Mouse (Mus musculus) stomach, adult 2 months (tissue): Measurements from ENCODE around the gene Sh3d21. TPM values are rescaled to one million over a fixed set of nuclear protein-coding genes. Genes with fewer than 3 reads are reported as not detected.

Experiments
- polyA plus RNA-seq: library from polyadenylated mRNA; depleted of rRNA; stranded (reverse); fragments of >200 nt; gene quantifications from 2 replicates; pipeline ENCODE4 v1.2.3, GENCODE M21; 2012; rRNA removed

The Sh3d21 gene
- polyA plus RNA-seq = 2.1 and 4.1 TPM in 2 replicates

DNA sequence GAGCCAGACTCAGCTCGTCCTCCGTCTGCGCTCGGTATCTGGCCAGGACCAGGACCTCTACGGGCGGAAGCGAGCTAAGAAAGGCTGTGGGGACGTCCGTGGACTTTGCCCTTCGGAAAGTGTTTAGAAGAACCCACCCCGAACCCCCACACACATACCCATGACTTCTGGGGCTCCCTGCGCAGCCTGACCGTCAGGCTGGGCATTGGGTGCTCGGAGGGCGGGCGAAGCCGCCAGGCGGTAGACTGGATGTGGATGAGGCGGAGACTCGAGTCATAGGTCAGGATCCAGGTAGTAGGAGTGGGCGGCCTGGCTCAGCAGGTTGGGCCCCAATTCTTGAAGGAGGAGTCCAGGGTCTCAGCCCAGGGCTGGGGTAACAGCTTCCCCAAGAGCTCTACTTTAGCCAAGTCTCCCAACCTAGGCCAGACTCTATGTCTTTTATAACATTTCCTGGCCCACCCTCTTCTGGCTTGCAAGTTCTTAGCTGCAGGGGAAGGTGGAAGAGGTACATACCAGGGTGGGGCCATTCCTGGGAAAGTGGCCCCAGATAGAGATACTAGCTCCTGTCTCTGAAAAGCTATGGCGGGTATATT is at the start of gene Sh3d21:
Gene Sh3d21, minus strand, starts transcription at position 425 of the 593 bp plus-strand sequence.

DNA sequence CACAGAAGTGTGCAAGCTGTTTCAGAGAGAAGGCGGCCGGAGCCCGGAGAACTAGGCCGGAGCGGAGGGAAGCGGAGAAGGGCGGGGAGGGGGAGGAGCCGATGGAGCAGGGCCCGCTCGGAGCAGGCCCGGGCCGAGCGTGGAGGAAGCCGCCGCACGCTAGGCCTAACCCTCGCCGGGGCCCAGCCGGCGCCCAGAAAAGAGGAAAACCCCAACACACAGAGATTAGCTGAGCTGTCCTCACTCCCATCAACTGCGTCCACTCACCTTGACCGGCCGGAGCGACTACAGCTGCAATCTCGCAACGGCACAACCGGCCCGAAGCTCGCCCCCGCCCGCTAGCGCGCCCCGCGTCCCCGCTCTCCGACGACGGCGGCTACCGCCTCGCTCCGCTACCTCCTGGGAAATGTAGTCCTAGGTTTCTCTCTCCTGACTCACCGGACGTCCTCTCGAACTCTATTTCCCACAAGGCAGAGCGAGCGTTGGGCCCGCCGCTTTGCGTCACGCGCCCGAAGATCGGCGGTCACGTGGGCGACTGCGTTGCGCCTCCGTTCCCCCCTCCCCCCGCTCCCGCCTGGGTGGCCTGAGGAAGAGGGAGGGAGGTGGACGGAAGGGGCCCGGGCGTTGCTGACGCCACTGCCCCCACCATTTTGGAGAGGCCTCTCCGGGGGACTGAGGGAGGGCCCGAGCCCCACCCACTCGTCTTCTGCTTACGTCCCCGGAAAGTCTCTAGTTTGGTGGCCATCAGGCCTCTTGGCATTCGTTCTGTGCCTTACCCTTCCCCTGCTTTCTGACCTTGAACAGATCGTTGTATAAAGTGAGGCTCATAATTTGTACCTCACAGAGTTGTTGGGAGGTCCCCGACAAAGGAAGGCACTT is 39.3 kb upstream of the Sh3d21 start, which contains the start of gene Thrap3:
Gene Thrap3, minus strand, starts transcription at position 458 of the 879 bp plus-strand sequence.

DNA sequence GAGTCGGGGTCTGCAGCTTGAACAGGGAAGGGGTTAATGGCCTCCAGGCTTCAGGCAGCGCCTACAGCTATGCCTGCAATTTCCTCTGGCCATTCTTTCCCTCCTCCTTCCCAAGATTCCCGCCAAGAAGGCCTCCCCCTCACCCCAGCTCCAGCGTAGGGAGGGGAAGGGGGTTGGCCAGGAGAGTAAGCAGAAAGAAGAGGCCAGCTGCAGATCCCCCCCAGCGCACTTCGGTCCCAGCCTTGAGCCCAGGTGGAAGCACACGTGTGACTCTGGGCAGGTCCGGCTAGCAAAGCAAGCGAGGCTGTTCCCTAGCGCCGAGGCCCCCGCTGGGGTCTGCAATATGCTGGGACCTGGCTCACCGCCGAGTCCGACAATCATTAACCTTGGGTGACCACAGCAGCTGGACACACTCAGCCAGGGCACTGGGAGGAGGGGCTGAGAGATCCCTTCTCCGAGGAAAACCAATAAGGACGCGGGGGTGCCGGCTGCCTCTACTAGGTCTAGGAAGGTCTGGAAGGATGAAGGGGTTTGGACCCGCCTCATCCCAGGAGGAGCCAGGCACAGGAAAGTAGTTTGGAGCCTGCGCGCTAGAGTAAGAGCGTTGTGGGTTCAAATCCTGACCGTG is 15.6 kb downstream of the Sh3d21 start, which contains the start of gene Eva1b:
Gene Eva1b, plus strand, starts transcription at position 212 of the 628 bp plus-strand sequence.

DNA sequence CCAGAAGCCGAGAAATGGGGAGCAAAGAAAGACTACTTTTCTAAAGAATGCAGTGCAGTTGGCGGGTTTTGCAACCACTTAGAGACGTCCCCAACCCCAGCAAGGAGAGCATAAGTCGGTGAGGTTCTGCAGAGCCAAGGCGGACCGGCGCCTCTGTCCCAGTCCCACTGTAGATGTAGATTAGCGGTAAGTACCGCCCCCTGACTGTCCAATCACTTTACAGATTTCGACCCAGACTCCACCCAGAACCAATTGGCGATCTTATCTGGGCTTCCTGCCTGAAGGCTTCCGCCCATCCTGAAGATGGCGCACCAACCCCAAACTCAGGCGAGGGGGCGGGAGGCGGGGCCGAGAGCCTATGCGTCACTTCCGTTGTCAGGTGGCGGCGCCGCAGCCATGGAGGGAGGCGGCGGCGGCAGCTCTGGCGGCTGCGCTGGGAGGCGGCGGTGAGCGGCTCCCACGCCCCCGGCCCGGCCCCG is 59.7 kb downstream of the Sh3d21 start, which contains the start of gene Stk40:
Gene Stk40, plus strand, starts transcription at position 368 of the 479 bp plus-strand sequence.

Other genes with a start within 250 kb of the Sh3d21 start
- 0.68 and 1.0 TPM in 2 replicates for gene Csf3r, start 138.9 kb downstream of the Sh3d21 start, polyA plus RNA-seq
- 31.7 and 90.0 TPM in 2 replicates for gene Mrps15, start 116.6 kb downstream of the Sh3d21 start, polyA plus RNA-seq
- 0.17 and 0.31 TPM in 2 replicates for gene Oscp1, start 104.9 kb downstream of the Sh3d21 start, polyA plus RNA-seq
- gene Lsm10, start 66.9 kb downstream of the Sh3d21 start, polyA plus RNA-seq = 12.5 and 15.2 TPM in 2 replicates
- gene Stk40, start 59.5 kb downstream of the Sh3d21 start, polyA plus RNA-seq = 15.4 and 21.0 TPM in 2 replicates
- gene Eva1b, start 15.7 kb downstream of the Sh3d21 start, polyA plus RNA-seq = 33.1 and 68.5 TPM in 2 replicates
- 9.9 and 15.7 TPM in 2 replicates for gene Thrap3, start 39.3 kb upstream of the Sh3d21 start, polyA plus RNA-seq
- 37.2 and 66.6 TPM in 2 replicates for gene Map7d1, start 92.9 kb upstream of the Sh3d21 start, polyA plus RNA-seq
- gene Trappc3, start 98.8 kb upstream of the Sh3d21 start, polyA plus RNA-seq = 7.2 and 9.1 TPM in 2 replicates
- gene Col8a2, start 123.3 kb upstream of the Sh3d21 start, polyA plus RNA-seq = 1.4 and 2.1 TPM in 2 replicates
- 19.3 and 23.9 TPM in 2 replicates for gene Adprhl2, start 158.2 kb upstream of the Sh3d21 start, polyA plus RNA-seq
- 0.98 and 1.5 TPM in 2 replicates for gene Tekt2, start 162.2 kb upstream of the Sh3d21 start, polyA plus RNA-seq